Mouse (Mus musculus) ES-CJ7 (cell line): ENCODE measurements around the gene Trf.
A peak's percentile ranks its signal among the peaks of the same experiment; 100 is the strongest.
"Not testable (repeated sequence)": the region's sequence is repeated elsewhere in the genome, so short reads cannot be mapped to it uniquely, and the experiment has no call there.

ENCODE experiments used
- DNase-seq: peaks from one replicate; pipeline ENCODE4 v3.0.0; 2011; ENCODE audit warnings: low read depth, low spot score

The Trf gene

GRCm38 (mm10) chr9:103155158-103155557 is 75.1 kb downstream of the Trf start:
- DNase-seq, result not testable (repeated sequence)

GRCm38 (mm10) chr9:103154568-103154967 is 75.7 kb downstream of the Trf start:
- DNase-seq, result peak; percentile 56
